Mouse (Mus musculus) liver, embryonic 14.5 days (tissue): ENCODE measurements around the gene Tas2r135.

Experiments used
- CTCF ChIP-seq: IDR thresholded peaks from 2 replicates; pipeline ENCODE4 v1.5.1; 2016; ENCODE audit warnings: antibody characterized with exemption, low read depth, control low read depth
- EP300 ChIP-seq: IDR thresholded peaks from 2 replicates; pipeline ENCODE4 v1.6.1; 2016; ENCODE audit warnings: antibody characterized with exemption, low read depth

- TF ChIP-seq CTCF (no peak), EP300 (no peak)
Measured at GRCm38 (mm10) chr6:42381221-42381620, 24.0 kb upstream of the Tas2r135 start.
